8 mouse cellular contexts compared by ENCODE assay signal in genomic region chr8:71463188-71464033, GRCm38 (mm10). TPM values are rescaled to one million over a fixed set of nuclear protein-coding genes. Genes with fewer than 3 reads are reported as not detected.
A peak's percentile ranks its signal among the peaks of the same experiment; 100 is the strongest.
DNase-seq lines count a peak whose midpoint lies in the region; ATAC-seq and TF ChIP-seq lines count a peak whose summit lies in the region.

Abhd8 (minus strand) TSS chr8:71463655.

- no peak for TF ChIP-seq CTCF in bone marrow macrophage, adult 2 months (IDR thresholded peaks at IDR 0.05; ENCODE audit: low read depth, low read length)
- TF ChIP-seq CTCF in embryonic fibroblast, embryonic 13.5 days (IDR thresholded peaks at IDR 0.05; ENCODE audit: borderline replicate concordance, insufficient read depth, low read length), result no peak
- TF ChIP-seq CTCF in liver, adult 2 months (IDR thresholded peaks at IDR 0.05; ENCODE audit: low read depth, low read length), result no peak

- peak within 1 kb of the TSS; percentile 3; the same call in 1 of the 2 replicates for H3K27ac ChIP-seq in bone marrow macrophage, adult 2 months (ENCODE audit: insufficient read depth, low read depth, low read length)
- H3K27ac ChIP-seq in embryonic fibroblast, embryonic 13.5 days (ENCODE audit: insufficient read depth, low read length), result peak within 1 kb of the TSS; percentile 29
- peak within 1 kb of the TSS; percentile 85 for H3K27ac ChIP-seq in heart, embryonic 10.5 days
- H3K27ac ChIP-seq in kidney, embryonic 16.5 days (ENCODE audit: low read length), result peak within 1 kb of the TSS; percentile 89
- H3K27ac ChIP-seq in liver, adult 2 months (replicated peaks; ENCODE audit: insufficient read depth, low read depth, low read length), result peak within 1 kb of the TSS; percentile 53

- H3K4me1 ChIP-seq in bone marrow macrophage, adult 2 months (ENCODE audit: control insufficient read depth, insufficient read depth, low read length), result peaks cover 12% of the 10 kb centered on the region
- peaks cover 9% of the 10 kb centered on the region for H3K4me1 ChIP-seq in embryonic fibroblast, embryonic 13.5 days (ENCODE audit: control insufficient read depth, insufficient read depth, low read length)
- peaks cover 41% of the 10 kb centered on the region for H3K4me1 ChIP-seq in heart, embryonic 10.5 days
- peaks cover 25% of the 10 kb centered on the region for H3K4me1 ChIP-seq in kidney, embryonic 16.5 days (ENCODE audit: insufficient read depth, low read length)
- H3K4me1 ChIP-seq in liver, adult 2 months (ENCODE audit: control insufficient read depth, insufficient read depth, low read length), result peaks cover 17% of the 10 kb centered on the region

- peak; percentile 83 for ATAC-seq in kidney, embryonic 16.5 days (ENCODE audit: low FRiP score, low TSS enrichment)

- no peaks in the 10 kb centered on the region for H3K79me2 ChIP-seq in liver, adult 2 months (ENCODE audit: control insufficient read depth, insufficient read depth, low read length)
- H3K79me2 ChIP-seq in myocyte (ENCODE audit: control insufficient read depth, insufficient read depth), result peaks cover 7% of the 10 kb centered on the region

- peaks cover 34% of the 10 kb centered on the region for H3K36me3 ChIP-seq in heart, embryonic 10.5 days
- H3K36me3 ChIP-seq in kidney, embryonic 16.5 days (ENCODE audit: insufficient read depth, low read length), result peaks cover 13% of the 10 kb centered on the region; the same call in 1 of the 2 replicates
- H3K36me3 ChIP-seq in liver, adult 2 months (ENCODE audit: control insufficient read depth, insufficient read depth, low read length), result no peaks in the 10 kb centered on the region
- H3K36me3 ChIP-seq in myocyte (ENCODE audit: control insufficient read depth, insufficient read depth), result no peaks in the 10 kb centered on the region
- H3K36me3 ChIP-seq in splenic B cell, adult 2 months (ENCODE audit: control insufficient read depth, insufficient read depth, low read length, poor library complexity, severe bottlenecking), result no peaks in the 10 kb centered on the region; the same call in none of the 2 replicates

- H3ac ChIP-seq in myocyte (ENCODE audit: control insufficient read depth, insufficient read length), result peak within 1 kb of the TSS; percentile 31

- H3K4me2 ChIP-seq in kidney, embryonic 16.5 days (replicated peaks; ENCODE audit: low read depth, low read length), result peak within 1 kb of the TSS; percentile 83
- peak within 1 kb of the TSS; percentile 98 for H3K4me2 ChIP-seq in myocyte (ENCODE audit: low read depth)

- H3K4me3 ChIP-seq in bone marrow macrophage, adult 2 months (ENCODE audit: insufficient read depth, low read length), result peak within 1 kb of the TSS; percentile 73
- peak within 1 kb of the TSS; percentile 68 for H3K4me3 ChIP-seq in embryonic fibroblast, embryonic 13.5 days (ENCODE audit: insufficient read depth, low read length)
- peak within 1 kb of the TSS; percentile 86 for H3K4me3 ChIP-seq in heart, embryonic 10.5 days
- H3K4me3 ChIP-seq in kidney, embryonic 16.5 days (ENCODE audit: low read length), result peak within 1 kb of the TSS; percentile 82
- peak within 1 kb of the TSS; percentile 73 for H3K4me3 ChIP-seq in liver, adult 2 months (ENCODE audit: insufficient read depth, low read depth, low read length)
- H3K4me3 ChIP-seq in myocyte, result peak within 1 kb of the TSS; percentile 45

- H3K27me3 ChIP-seq in heart, embryonic 10.5 days (ENCODE audit: insufficient read depth, poor library complexity, severe bottlenecking), result peaks cover 30% of the 10 kb centered on the region
- no peaks in the 10 kb centered on the region for H3K27me3 ChIP-seq in kidney, embryonic 16.5 days (ENCODE audit: insufficient read depth, low read length)
- H3K27me3 ChIP-seq in liver, adult 2 months (ENCODE audit: control insufficient read depth, insufficient read depth, low read length), result no peaks in the 10 kb centered on the region
- H3K27me3 ChIP-seq in myocyte (ENCODE audit: control insufficient read depth, insufficient read depth, insufficient read length), result no peaks in the 10 kb centered on the region
- H3K27me3 ChIP-seq in splenic B cell, adult 2 months (ENCODE audit: control insufficient read depth, insufficient read depth, low read length, poor library complexity, severe bottlenecking), result no peaks in the 10 kb centered on the region

- WGBS in heart, embryonic 10.5 days, result under 1% methylated on average over 55 of the region's 55 CpGs
- WGBS in kidney, embryonic 16.5 days, result under 1% methylated on average over 55 of the region's 55 CpGs
- 1% methylated on average over 55 of the region's 55 CpGs for WGBS in liver, adult 2 months

- H3K9me3 ChIP-seq in heart, embryonic 10.5 days, result no peaks in the 10 kb centered on the region
- no peaks in the 10 kb centered on the region for H3K9me3 ChIP-seq in kidney, embryonic 16.5 days (ENCODE audit: low read length)

- peak; percentile 98 for DNase-seq in A20 (ENCODE audit: low read depth, low spot score)
- DNase-seq in heart, embryonic 10.5 days (ENCODE audit: low spot score), result peak; percentile 98
- peak; percentile 80 for DNase-seq in liver, adult 2 months (ENCODE audit: extremely low read depth, low read depth, low spot score)
- peak; percentile 93 for DNase-seq in splenic B cell, adult 2 months (ENCODE audit: low read depth, low spot score)

- H3K9ac ChIP-seq in kidney, embryonic 16.5 days (replicated peaks; ENCODE audit: low read length), result peak within 1 kb of the TSS; percentile 82
- H3K9ac ChIP-seq in liver, adult 2 months (ENCODE audit: low read depth, low read length), result peak within 1 kb of the TSS; percentile 72

- no peak for TF ChIP-seq POLR2A in bone marrow macrophage, adult 2 months (IDR thresholded peaks at IDR 0.05; ENCODE audit: borderline replicate concordance, low read depth, low read length)
- TF ChIP-seq POLR2A in embryonic fibroblast, embryonic 13.5 days (IDR thresholded peaks at IDR 0.05; ENCODE audit: low read depth, low read length), result peak; percentile 50
- TF ChIP-seq POLR2A in liver, adult 2 months (IDR thresholded peaks at IDR 0.05; ENCODE audit: extremely low read depth, insufficient read depth, low read length), result no peak
- peak; percentile 82 for TF ChIP-seq POLR2A in myocyte (IDR thresholded peaks at IDR 0.05; ENCODE audit: insufficient read length, low read depth)

TF ChIP-seq in myocyte, 11 proteins besides CTCF, POLR2A, EP300 and RAD21:
- peak; percentile 49 for TF ChIP-seq SRF (IDR thresholded peaks at IDR 0.05; ENCODE audit: control insufficient read depth, insufficient read length, low read depth)
- TF ChIP-seq TCF12 (IDR thresholded peaks at IDR 0.05; ENCODE audit: insufficient read depth, poor library complexity, severe bottlenecking), result no peak
- no peak for TF ChIP-seq E2F4 (IDR thresholded peaks at IDR 0.05; ENCODE audit: insufficient read depth)
- TF ChIP-seq MAX (IDR thresholded peaks at IDR 0.05; ENCODE audit: low read depth), result no peak
- TF ChIP-seq POLR2AphosphoS2 (IDR thresholded peaks at IDR 0.05; ENCODE audit: insufficient read length, low read depth), result peak; percentile 54
- peak in 1 of 3 experiments; percentile 1 for TF ChIP-seq MYOD1 (IDR thresholded peaks at IDR 0.05; ENCODE audit: control insufficient read depth in 1 of 3, insufficient read length in 2 of 3, low read depth in 2 of 3)
- TF ChIP-seq CEBPB (IDR thresholded peaks at IDR 0.05; ENCODE audit: insufficient read depth, poor library complexity, severe bottlenecking), result no peak

RNA-seq across cellular contexts. Expression of gene Abhd8, which starts in this region (rescaled TPM):
- polyA plus RNA-seq in bone marrow macrophage, adult 2 months (2012; ENCODE audit: insufficient read depth, insufficient read length, missing spikeins), result 12.0 and 13.3 TPM in 2 replicates
- polyA plus RNA-seq in embryonic fibroblast, embryonic 13.5 days (2011; ENCODE audit: insufficient read length, low read depth, missing spikeins), result 19.4 and 20.9 TPM in 2 replicates
- polyA plus RNA-seq in heart, embryonic 10.5 days (2016; fragmentation: Nextera tagmentation; extraction: Ambion mirVana), result 34.5 and 41.5 TPM in 2 replicates
- 41.9 and 46.6 TPM in 2 replicates for polyA plus RNA-seq in kidney, embryonic 16.5 days (2015; fragmentation: Nextera tagmentation; extraction: Ambion mirVana)
- 3.1 and 5.0 TPM in 2 replicates for total RNA-seq in liver, adult 2 months (2014; rRNA removed)
- 6.7 and 11.7 TPM in 2 replicates for polyA plus RNA-seq in liver, adult 2 months (2012; rRNA removed)
- polyA plus RNA-seq in myocyte (2012; fragmentation: generic; extraction: Trizol), result 67.0 TPM

Comparison
In these comparisons a context has a peak if more than half of its experiments do, and no peak if none do; other contexts are left out.
1. Peak in every context shown above with its lines: DNase-seq, ATAC-seq, H3K4me3 ChIP-seq and H3K27ac ChIP-seq.
2. H3K27ac ChIP-seq: peak in every context shown above with its lines; median percentile 89 in kidney, embryonic 16.5 days; 85 in heart, embryonic 10.5 days; 53 in liver, adult 2 months; 29 in embryonic fibroblast, embryonic 13.5 days; 3 in bone marrow macrophage, adult 2 months.
3. POLR2A ChIP-seq: peak in embryonic fibroblast, embryonic 13.5 days (single experiment) and myocyte (single experiment); none in bone marrow macrophage, adult 2 months (single experiment) and liver, adult 2 months (single experiment).